Mouse (Mus musculus) T-helper 1 cell (primary cell): ENCODE measurements around the gene Rpl19.

Source experiments
- in situ Hi-C: fragments of 300-600 bp; cut with MboI, MseI; formaldehyde crosslinking; loops from one replicate; pipeline ENCODE4 v1.15.1; 2025; ENCODE audit warnings: high pct_unique_total_duplicates

Gene Rpl19

DNA sequence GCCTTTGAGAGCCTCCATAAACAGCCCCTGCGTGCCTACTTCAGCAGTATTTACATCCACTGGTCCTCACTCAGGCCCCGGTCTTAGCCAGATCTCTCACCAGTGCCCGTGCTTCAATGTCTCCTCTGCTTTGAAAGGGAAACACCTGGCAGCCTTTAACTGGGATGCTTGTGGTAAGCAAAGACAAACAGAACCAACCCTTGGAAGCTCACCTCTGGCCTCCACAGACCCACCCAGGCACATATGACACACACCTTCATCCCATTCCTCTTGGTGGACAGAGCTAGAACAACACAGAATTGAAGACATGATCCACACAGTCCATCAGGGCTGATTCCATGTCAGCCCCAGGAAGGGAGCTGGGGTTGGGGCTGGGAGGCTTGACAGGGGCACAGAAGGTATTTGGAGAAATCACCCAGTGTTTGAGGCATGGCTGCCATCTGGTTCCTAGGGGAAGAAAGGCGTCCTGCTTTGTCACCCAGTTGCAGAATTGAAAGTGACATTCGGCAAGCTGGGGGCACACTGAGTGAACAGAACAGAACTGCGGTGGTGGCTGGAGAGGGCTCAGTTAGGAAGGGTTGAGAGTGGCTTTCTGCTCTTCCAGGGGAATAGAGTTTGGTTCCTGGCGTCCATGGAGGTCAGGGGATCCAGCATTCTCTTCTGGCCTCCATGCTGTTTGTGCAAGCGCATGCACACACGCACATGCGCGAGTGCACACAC, 28.3 kb upstream of the Rpl19 start:
- in situ Hi-C loops = no loop called here

DNA sequence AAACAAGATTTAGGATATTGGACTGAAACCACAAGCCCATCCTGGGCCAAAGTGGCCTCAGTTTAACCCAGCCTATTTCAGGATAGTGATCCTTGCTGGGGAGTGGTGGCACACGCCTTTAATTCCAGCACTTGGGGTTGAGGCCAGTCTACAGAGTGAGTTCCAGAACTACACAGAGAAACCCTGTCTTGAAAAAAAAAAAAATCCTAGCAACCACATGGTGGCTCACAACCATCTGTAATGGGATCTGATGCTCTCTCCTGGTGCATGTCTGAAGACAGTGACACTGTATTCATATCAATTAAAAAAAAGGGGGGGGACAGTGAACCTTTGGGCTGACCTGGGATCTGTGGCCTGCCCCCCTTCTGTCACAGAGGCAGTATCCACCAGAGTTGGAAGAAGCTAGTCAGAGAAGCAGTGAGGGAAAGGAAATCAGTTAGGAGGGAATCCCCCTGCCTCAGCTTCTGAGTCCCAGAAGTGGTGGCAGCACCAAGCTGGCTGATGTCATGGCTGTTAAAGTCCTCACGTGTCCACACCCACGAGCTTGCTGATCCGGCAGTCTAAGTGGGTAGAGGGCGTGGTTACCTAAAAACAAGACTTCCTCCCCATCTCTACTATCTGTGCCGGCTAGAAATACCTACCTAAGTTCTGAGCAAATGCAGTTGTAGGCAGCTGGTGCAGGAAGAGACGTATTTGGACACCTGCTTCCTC, 27.5 kb upstream of the Rpl19 start:
- in situ Hi-C loops = no loop called here

DNA sequence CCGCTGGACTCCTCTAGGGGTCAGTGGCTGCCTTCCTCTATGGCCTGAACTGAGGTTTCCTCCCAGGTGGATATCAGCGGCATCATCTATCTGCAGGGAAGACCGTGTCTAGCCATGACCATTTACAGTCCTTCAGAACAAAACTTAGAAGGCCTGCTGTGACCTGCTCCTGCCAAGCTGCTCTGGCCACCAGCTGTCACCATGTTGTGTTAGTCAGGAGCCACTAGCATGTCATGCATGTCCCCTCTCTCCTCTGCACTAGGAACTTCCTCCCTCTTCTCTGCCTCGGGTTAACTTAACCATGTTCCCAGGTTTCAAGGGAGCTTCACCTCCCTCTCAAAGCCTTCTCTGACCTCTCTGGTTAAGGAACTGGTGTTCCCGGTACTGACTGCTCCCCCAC, 26.8 kb upstream of the Rpl19 start:
- in situ Hi-C loops = no loop called here

DNA sequence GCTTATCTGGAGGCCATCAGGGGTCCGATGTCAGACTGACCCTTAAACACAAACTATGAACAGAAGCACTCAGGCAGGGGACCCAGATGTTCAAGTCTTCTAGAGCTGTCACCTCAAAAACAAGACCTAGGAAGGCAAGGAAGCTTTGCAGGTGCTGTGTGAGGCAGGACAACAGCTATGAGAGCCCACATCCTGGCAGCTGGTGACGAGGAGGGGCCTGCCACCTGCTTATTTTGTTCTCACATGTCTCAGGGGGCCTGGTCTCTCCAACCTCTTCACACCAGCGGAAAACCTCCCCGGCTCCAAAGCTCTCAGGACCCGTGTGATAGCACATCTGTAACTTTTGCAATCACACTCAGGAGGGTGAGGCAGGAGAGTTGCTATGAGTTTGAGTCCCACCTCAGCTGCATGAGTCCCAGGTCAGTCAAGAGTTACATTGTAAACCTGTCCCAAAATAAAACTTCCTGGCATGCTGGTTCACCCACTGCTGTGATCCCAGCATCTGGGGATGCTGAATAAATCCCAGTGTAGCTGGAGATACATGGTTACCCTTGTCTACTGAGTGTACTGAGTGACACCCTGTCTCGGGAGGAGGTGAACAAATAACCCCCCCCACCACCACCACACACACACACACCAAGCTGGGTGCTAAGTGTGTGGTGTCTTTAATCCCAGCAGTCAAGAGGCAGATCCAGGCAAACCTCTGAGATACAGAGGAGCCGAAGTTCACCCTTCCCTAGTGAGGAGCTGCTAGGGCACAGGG, 26.0 kb upstream of the Rpl19 start:
- in situ Hi-C loops = no loop called here

DNA sequence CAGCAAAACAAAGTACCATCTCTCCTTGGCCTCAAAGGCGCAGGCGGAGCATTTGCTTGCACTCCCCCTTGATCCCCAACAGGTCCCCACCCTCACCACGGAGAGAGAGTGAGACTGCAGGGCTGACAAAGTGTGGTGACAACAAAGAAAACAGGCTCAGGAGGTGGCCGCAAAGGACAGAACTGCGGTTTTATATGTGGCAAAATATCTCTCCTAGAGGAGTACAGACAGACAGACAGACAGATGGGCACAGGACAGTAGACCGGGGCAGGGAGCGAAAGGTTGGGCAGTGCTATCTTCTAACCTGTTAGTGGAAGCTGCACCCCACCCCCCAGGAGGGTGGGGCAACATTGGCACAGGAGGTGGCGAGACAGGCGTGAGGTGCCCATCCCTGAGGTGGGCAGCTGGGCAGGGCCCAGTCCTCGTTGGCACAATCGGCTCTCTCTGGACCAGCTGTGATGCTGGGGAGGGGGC, 25.1 kb upstream of the Rpl19 start:
- in situ Hi-C loops = no loop called here

DNA sequence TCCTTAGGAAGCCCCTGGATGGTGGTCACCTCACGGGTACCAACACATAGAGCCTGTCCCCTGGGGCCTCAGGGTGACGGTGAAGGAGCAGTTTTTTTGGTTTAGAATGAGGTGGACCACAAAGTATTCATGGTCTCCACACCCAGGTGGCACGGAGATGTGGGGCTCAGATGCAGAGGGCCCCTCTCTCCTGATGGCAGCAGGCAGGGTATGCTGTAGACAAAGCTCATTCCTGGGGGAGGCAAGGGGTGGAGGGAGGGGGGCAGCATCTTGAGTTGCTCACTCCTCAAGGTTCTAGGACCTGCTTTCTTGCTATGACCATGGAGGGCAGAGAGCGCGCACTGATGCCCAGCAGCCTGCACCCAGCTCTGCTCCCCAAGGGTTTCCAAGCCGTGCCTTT, 24.5 kb upstream of the Rpl19 start:
- in situ Hi-C loops = no loop called here

DNA sequence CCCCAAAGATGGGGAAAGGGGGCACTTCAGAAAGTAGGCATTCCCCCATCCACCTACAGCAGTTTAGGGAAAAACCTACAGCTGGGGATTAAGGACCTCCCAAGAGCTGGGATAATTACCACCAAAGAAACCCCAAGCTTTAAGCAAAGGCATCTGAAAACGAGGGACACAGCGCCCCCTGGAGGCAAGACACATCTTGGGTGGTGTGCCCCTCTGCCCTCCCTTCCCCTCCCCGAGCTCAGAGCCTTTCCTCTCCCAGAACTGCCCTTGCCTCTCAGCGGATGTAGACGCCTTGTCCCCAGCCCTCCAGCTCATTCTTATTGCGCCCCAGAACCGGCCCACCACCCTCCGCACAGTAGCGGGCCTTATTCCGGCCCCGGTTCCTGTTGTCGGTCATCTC, 23.9 kb upstream of the Rpl19 start:
- in situ Hi-C loops = no loop called here

DNA sequence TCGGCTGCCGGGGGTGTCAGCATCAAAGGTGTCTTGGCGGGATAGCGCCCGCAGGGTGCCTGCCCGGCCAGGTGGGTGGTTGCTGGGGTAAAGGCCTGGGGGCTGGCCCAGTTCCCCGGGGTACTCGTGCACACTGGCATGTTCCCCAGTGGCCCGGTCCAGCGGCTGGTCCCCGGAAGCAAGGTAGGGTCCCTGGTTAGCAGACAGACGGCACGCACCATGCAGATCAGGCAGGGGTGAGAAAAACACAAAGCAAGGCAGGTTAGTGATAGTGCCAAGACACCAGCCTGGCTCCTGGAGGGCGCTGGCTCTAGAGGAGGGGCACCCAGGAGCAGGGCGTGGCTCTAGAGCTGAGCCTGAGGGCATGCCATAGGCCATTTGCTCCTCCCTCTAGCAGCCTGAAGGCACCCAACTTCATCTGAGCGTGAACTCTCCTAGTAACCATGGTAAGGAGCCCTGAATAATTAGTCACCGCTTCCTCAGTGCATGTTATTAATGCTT, 23.3 kb upstream of the Rpl19 start:
- in situ Hi-C loops = no loop called here

DNA sequence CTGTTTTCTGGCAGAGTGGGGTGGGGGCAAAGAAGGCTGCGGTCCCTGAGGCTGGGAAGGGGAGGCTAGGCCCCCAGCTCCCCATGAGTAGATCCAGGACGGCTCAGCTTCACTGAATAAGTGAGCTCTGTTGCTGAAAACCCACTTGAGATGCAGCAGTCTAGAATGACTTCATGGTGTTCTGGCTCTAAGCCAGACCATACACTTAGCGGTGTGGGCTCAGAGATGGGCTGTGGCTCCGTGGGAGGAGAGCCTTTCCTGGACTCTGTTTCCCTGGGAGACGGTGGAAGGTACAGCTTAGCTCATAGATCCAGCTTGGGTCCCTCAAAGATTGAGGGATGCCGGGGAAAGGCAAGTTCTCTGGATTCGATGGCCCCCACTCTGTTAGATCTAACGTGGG, 22.3 kb upstream of the Rpl19 start:
- in situ Hi-C loops = no loop called here

DNA sequence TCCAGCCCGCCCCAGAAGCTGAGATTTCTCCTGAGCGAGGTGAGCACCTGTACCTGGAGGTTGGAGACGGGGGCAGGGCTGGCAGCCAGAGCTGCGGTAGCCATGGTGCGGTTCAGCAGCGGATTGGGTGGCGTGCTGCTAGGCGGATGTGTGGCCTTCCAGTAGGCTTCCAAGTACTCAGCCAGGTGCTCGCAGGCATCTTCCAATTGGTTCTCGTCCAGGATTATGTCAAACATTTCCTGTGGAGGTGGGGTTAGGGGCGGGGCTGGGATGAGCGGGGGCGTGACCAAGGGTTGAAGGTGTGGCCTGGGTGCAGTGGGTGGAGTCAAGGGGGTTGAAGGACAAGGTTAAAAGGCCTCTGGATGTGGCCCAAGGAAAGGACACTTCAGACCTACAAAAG, 21.4 kb upstream of the Rpl19 start:
- in situ Hi-C loops = no loop called here

DNA sequence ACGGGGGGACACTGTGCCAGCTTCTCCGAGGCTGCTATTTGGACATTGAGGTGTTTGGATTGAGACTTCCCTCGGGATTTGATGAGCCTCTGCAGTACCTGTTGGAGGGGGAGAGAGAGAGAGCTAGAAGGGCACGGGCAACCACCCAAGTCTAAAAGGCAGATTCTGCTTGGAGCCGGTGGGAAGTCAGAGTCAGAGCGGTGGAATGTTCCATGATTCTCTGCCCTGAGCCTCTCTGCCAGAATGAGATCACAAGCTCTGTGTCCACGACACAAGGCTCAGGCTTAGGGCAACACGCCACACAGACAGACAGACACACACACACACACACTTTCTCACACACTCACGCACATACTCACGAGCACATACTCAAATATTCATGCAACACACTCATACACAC, 20.8 kb upstream of the Rpl19 start:
- in situ Hi-C loops = no loop called here

DNA sequence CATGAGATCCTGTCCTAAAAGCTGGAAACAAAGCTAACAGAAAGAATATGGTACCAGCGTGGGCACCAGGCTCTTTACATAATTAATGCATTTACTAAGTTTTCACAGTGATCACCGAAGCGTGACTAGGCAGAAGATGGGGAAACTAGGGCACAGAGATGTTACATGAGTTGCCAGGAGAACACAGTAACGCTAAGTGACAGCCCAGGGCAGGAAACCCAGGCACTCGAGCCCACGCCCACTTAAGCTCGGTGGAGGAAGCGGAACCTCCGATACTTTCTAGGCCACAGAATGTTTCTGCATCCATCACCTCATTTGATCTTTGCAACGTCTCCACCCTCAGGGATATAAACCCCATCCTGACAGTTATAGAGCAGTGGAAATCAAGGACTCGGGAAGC, 18.4 kb upstream of the Rpl19 start:
- in situ Hi-C loops = no loop called here

DNA sequence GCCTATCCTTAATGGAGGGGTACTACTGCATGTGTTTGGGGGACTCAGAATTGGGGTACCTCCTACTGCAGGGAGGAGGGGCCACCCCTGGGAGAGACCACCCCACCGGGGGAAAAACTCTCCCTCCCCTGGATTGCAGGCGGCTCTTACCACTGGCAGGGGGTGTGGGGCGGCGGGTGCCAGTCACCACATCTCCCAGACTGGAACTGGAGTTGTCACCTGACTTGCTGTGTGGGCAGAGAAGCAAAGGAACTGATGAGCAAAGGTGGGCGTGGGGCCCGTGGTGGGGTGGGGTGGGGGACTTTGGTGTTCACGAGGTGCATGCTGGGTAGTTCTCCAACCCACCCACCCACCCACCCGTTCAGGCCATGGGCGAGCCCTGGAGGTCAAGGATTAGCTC, 14.8 kb upstream of the Rpl19 start:
- in situ Hi-C loops = no loop called here

DNA sequence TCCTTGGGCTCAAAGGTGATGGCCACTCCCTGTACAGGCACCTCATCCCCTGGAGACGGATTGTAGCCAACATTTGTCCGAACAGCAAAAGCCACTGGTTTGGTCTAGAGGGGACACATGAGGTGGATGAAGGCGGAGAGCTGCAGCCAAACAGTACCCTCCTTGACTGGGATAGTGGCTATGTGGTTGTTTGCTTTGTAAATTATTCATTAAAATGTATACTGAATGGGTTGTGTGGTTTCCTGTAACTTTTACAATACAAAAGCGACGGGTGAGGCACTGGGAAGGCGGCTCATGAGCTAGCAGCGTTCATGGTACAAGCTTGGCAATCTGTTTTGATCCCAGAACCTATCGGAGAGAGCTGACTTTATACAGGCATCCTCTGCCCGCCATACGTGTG, 13.7 kb upstream of the Rpl19 start:
- in situ Hi-C loops = no loop called here

DNA sequence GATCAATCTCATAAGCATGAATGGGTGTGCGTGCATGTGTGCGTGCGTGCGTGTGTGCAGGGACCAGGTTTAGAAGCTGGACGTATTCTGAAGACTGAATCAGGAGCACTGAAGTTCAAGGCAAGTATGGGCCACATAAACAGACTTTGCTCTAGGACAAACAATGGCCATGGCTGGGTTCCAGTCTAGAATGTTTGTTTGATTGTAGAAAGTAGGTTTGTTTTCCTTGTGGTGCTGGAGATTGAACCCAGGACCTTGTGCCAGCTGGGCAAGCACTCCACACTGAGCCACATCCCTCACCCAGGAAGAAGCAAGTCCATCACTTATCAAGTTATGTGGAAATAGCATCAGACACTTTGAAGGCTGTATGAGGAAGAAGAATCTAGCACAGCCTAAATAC, 10.3 kb upstream of the Rpl19 start:
- in situ Hi-C loops = no loop called here

DNA sequence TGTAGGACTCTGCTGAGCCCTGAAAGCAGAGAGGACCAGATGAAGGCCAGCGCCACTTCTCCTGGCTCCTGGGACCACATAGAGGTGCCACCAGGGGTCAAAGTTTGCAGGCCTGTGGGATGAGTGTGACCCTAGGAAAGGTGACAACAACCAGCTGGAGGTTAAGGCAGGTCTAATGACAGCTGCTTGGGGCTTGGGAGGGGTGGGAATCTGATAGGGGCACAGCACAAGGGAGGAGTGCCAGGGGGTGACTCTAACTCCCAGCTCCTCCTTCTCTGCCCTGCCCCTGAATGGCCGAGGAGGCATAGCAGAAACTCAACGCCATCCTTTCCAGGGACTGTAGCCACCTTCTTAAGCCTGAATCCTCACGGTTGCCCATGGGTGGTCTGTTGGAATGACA, 9.7 kb upstream of the Rpl19 start:
- in situ Hi-C loops = no loop called here

DNA sequence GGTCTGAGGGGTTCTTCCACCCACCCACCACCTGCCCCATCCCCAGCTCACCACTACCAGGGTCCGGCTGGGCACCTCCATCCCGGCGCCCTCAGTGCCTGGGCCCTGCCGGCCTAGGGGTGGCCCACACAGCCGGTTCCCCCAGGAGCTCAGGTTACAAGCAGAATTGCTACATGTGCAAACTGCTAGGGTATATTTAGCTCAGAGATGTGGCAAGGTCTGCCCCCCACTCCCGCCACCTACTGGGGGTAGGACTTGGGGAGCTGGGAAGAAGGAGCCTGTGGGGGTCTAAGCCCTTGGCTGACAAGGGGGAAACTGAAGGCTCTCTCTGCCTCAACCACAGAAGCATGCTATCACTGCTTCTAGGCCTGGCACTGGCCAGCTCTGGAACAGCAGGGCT, 8.3 kb upstream of the Rpl19 start:
- in situ Hi-C loops = no loop called here

DNA sequence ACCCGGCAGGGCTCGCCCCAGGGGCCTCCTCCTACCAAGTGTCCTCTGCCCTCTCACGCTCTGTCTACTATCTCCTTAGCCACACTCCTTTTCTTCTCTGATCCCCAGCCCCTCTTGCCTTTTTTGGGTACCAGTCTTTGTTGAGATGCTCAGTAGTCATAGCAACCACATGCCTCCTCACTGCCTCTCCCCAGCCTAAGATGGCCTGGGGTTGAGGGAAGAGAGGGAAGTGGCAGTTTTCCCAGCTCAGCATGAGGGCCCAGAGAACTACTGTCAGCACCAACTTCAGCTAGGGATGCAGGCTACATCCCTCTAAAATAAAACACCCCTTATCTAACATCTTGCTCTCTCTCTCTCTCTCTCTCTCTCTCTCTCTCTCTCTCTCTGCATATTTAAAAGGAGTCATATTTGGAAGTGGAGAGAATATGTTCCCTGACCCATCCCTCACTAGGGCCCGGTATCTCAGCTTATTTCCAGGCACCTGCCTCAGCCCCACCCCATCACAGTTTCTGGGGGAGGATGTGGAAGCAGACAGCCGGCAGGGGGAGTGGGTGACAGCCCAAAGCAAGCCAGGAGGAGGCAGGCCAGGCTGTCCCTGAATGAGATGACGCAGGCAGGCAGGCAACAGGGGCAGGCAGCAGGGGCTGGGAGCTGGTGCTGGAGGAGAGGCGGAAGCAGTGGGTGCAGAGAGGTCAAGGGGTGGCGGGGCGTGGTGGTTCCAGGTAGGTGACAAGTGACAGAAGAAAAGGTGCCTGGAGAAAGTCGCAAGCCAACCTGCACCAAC, 7.5 kb upstream of the Rpl19 start:
- in situ Hi-C loops = no loop called here

DNA sequence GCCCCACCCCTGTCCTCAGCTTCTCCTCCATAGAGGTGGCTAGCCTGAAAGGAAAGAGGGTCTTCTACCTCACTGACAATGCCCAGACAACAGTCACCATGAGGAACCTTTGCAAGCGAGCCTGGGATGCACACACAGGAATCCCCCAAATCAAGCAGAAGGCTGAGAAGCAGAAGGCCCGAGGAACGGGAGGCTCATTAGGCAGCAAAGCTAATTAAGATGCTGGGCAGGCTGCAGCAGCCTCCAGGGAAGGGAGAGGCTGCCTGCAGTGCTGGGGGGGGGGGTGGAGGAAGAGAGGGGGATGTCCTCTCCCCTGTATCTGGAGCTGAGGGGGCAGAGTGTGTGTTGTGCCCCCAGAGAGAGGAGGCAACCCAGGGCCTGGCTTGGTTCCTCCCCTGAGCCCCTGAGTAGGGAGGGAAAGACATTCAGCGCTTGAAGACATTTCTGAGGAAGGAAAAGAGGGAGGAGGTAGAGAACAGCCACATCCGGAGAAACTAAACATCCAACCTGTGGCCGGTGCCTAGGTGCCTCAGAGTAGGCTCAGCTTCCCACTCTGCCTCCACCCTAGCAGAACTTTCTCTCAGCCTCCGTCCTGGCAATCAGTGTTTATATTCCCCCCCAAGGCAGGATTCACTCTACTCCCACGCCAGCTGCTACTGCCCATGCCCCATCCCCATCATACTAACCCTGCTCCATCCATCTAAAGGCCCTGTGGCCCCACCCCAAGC, 6.5 kb upstream of the Rpl19 start:
- in situ Hi-C loops = loop anchor here (5.0 to 10.0 kb wide), 3 partner anchors 33 to 925 kb away; partner anchors contain the start of genes Cdk12 and Plxdc1

DNA sequence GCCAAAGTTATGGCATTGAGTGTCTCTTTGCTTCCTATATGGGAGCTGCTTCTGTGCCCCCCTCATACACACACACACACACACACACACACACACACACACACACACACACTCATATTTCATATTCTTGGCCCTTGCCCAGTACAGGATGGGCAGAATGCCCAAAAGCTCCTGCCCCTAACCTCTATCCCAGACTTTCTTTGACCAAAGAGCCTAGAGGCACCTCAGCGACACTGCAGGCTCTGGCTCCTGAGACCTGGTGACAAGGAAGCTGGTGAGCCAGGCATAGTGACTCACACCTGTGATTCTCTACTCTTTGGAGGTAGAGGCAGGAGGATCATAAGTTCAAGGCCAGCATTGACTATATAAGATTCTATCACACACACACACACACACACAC, 5.8 kb upstream of the Rpl19 start:
- in situ Hi-C loops = loop anchor here (5.0 to 10.0 kb wide), 3 partner anchors 33 to 924 kb away; partner anchors contain the start of genes Cdk12 and Plxdc1

DNA sequence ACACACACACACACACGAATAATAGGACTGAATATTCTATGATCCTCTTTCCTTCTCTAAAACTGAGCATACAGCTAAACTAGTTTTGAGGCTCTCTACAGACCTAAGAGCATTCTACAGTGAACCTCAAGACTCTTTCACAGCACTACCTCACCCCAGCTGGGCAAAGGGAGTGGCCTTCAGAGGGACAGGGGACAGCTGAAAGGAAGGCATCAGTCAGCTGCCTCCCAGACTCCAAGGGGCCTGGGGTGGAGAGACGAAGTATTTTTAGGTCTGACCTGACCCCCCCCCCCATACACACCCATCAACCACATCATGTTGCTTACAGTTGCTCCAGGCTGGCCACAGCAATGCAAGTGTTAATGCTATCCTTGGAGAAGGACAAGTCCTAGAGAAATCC, 5.4 kb upstream of the Rpl19 start:
- in situ Hi-C loops = loop anchor here (5.0 to 10.0 kb wide), 3 partner anchors 34 to 924 kb away; partner anchors contain the start of genes Cdk12 and Plxdc1
